Mouse (Mus musculus) 416B (cell line): ENCODE data around the gene Dennd2a.
"Not testable (repeated sequence)": the region's sequence is repeated elsewhere in the genome, so short reads cannot be mapped to it uniquely, and the experiment has no call there.

Experiments
- DNase-seq: peaks from one replicate; pipeline ENCODE4 v3.0.0; 2011; ENCODE audit warnings: low read depth

The Dennd2a gene

DNA sequence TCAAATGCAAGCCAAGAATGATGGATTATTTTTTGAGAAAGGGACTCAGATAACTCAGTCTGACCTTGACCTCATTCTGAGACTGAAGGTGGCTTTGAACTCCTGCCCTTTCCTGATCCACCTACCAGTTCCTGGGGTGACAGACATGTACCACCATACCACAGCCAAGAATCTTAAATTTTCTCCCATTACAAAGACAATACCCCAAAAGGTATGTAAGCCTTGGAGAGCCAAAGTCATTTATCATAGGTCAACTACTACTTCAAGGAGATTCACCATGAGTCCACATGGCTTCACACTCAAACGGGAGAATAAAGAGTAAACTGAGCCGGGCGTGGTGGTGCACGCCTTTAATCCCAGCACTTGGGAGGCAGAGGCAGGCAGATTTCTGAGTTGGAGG, 107.1 kb downstream of the Dennd2a start:
- DNase-seq, result no peak

- peak; percentile 77 for DNase-seq
Measured at GRCm38 (mm10) chr6:39447429-39448185, 110.1 kb downstream of the Dennd2a start.

GRCm38 (mm10) chr6:39445801-39446572, 111.7 kb downstream of the Dennd2a start:
- peak; percentile 10 for DNase-seq

- DNase-seq, result no peak
Measured at GRCm38 (mm10) chr6:39442786-39443287, 114.8 kb downstream of the Dennd2a start.

DNA sequence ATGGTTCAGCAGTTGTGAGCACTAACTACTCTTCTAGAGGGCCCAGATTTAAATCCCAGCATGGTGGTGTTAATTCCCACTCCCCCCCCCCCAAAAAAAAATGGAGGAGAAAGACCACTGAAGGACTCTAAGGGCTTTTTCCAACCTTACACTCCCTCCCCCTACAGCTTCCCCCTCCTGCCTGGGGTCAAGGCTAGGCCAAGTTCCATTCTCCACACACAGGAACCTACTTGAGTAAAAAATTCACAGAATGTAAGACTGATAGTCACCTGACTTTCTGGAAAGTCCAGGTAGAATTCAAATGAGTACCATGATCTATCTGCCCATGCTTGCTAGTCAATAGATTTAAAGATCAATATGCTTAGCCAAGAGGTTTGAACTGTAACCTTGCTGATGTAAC, 117.5 kb downstream of the Dennd2a start:
- no peak for DNase-seq

DNA sequence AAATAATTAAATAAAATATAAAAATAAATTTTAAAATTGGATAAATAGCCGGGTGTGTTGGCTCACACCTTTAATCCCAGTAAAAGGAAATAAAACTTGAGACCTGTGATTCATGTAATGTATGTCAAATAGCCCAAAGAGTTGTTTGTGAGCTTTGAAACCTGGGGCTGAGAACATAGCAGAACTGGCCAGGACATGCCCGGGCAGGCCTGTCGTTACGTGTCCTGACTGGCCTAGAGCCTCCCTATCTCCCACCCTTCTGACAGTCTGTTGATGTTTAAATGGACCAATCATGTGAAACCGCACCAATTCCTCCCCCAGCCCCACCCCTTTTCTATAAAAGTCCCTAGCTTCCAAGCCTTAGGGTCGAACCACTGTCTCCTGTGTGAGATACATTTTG, 120.1 kb downstream of the Dennd2a start:
- DNase-seq, result not testable (repeated sequence)

- no peak for DNase-seq
Measured at GRCm38 (mm10) chr6:39435875-39436274, 121.8 kb downstream of the Dennd2a start.

GRCm38 (mm10) chr6:39434886-39435492, 122.7 kb downstream of the Dennd2a start:
- no peak for DNase-seq

DNA sequence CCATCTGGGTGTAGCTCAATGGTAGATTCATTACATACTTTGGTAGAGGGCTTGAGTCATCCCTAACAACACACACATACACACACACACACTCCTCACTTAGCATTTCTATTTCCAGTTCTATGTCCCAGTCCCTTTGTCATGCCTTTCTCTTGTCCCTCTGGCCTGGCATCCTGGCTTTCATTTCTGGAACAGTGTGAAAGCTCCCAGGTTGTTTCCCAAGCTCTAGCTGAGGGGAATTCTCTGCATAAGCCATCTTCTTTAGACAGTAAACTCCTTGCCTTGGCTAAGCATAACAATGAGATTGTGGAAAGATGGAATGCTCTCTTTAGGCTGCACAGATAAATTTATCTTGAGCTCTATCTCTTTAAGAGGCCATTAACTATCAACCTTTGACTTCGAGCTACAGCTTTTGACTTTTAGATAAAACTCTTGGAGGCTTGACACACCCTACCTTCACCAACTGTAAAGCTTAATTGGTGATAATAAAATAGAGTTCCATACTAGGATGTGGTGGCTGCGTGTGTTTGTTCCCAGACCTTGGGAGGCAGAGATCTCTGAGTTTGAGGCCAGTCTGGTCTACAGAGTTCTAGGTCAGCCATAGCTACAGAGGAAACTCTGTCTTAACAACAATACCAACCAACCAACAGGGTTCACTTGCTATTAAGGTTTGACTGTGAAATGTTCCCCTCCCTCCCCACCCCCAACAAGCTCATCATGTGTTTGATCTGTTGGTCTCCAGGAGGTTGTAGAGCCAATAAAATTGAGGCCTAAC, 123.4 kb downstream of the Dennd2a start:
- no peak for DNase-seq

- no peak for DNase-seq
Measured at GRCm38 (mm10) chr6:39433701-39434100, 124.0 kb downstream of the Dennd2a start.

GRCm38 (mm10) chr6:39433174-39433573, 124.5 kb downstream of the Dennd2a start:
- no peak for DNase-seq

- no peak for DNase-seq
Measured at GRCm38 (mm10) chr6:39430722-39431121, 126.9 kb downstream of the Dennd2a start.

DNA sequence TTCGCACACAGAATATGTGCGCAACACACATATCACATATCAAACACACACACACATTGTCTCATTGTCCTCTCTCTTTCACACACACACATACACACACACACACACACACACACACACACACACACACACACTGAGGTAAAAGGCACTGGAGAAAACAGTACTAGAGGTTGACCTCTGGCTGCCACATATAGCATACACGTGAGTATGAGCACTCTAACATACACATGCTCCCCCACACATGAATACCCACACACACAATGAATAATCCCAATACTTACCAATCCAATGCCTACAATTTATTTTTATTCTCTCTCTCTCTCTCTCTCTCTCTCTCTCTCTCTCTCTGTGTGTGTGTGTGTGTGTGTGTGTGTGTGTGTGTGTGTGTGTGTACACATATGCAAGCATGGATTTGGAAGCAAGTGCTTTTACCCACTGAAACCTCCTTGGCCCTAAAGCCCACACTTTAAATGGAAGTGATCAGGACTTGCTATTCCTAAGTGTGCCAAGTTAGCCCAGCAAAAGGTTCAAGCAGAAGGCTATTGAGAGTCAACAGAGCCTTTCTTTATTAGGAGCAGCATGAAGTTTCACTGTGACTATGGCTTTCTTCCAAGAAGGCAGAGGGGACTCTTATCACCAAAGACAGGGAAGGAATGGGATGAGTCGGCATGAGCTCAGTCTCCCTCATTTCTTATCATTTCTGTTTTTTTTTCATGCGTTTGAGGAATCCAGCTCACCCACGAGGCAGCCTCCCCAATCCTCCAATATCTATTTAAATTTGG, 128.5 kb downstream of the Dennd2a start:
- no peak for DNase-seq

DNA sequence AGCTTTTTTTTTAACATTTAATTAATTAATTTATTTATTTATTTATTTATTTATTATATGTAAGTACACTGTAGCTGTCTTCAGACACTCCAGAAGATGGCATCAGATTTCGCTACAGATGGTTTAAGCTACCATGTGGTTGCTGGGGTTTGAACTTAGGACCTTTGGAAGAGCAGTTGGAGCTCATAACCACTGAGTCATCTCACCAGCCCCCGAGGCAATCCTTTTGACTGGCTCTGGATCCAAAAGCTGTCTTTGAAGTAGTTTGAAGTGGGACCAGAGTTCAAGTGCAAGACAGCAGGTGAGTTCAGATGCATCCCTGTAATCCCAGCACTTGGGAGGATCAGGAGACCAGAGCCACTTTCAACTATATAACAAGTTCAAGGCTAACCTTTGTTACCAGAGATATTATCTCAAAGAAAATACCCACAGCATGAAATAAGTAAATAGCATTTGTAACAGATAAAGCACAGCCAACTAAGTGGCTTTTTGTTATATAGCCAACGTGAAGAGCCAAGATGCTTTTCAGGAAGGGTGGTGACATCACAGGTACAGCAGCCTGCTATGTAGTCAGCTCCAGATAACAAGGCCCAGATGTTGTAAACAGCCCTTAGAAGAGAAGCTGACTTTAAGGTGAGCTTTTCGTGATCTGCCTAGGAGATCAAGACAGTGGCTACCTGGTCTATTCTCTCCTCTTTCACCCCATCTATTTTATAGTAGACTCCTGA, 130.2 kb downstream of the Dennd2a start:
- peak; percentile 42 for DNase-seq

GRCm38 (mm10) chr6:39426725-39427124, 130.9 kb downstream of the Dennd2a start:
- no peak for DNase-seq

DNA sequence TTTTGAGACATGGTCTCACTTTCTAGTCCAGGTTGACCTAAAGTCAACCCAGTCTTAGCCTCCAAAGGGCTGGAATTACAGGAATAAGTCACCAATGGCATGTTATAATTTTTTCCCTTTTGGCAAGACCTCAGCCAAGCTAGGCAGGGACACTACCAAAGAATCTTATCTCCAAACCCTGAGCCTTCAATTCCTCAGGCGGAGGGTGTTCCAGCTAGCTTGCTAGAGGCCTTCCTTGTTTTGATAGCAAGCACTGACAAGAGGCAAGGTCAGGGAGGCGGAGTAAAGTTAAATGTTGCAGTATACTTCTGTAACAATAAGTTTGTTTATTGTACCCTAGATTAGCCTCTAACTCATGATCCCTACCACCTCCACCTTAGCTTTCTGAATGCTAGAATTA, 132.5 kb downstream of the Dennd2a start:
- no peak for DNase-seq

GRCm38 (mm10) chr6:39423686-39424085, 134.0 kb downstream of the Dennd2a start:
- DNase-seq, result no peak

GRCm38 (mm10) chr6:39423130-39423551, 134.5 kb downstream of the Dennd2a start:
- no peak for DNase-seq

DNA sequence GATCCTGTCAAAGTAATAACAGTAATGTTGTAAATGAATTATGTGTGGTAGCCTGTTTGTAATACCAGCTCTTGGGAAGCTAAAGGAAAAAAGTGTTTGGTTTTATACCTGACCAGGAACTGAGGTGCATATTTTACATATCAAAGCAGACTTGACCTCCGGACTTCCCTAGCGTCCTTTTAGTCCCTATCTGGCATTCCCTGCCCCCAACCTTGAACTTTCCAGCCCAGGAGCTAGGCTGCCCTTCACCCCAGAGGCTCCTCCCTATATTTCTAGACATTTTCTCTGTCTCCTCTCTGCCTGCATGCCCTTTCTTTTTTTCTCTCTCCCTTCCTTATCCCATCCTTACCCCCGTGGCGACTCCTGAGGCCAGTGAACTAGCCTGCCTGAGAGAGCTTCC, 136.8 kb downstream of the Dennd2a start:
- DNase-seq, result no peak
